Mouse (Mus musculus): ENCODE measurements around the gene Ank2. TPM values are rescaled to one million over a fixed set of nuclear protein-coding genes. Genes with fewer than 3 reads are reported as not detected.

The Ank2 gene
- polyA plus RNA-seq, 1 experiment from 2014 or later: 3.9 TPM

DNA sequence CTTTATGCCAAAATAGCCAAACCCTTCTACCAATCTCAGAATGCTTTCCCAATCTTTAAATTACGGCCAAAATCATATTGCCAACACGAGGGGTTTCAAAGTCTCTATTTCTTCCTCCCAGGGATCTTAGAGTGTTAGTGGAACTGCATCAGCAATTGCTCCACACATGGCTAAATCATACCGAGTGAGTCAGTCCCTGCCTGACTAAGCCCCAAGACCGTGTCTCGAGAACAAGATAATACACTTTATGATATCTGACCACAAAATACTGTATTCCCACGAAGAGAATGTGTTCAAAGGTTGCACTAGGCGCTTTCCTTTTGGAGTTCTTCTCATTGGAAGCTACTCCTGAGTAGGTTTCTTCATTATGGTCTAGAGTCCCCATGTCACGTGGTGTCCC, 178.8 kb downstream of the Ank2 start:
- ATAC-seq (no peak), DNase-seq (ENCODE audit: low spot score) (no peak)
- no peak overlapping the region for H3K9ac ChIP-seq (replicated peaks; ENCODE audit: low read depth)
- no peak overlapping the region for H3K4me3 ChIP-seq (ENCODE audit: low read depth, low read length)
- no peak overlapping the region for H3K27ac ChIP-seq (ENCODE audit: low read length)
- no peak overlapping the region for H3K4me2 ChIP-seq (replicated peaks; ENCODE audit: low read depth, low read length)
- TF ChIP-seq CTCF (IDR thresholded peaks at IDR 0.05): no peak
- TF ChIP-seq EP300 (IDR thresholded peaks at IDR 0.05): no peak
- no peaks in the 10 kb centered on the region for H3K9me3 ChIP-seq (ENCODE audit: low read length)
- H3K4me1 ChIP-seq (ENCODE audit: insufficient read depth, low read depth, low read length): no peaks in the 10 kb centered on the region
- 78% methylated on average over 8 of the region's 8 CpGs for WGBS
- no peaks in the 10 kb centered on the region for H3K36me3 ChIP-seq (ENCODE audit: insufficient read depth, low read length)
- H3K27me3 ChIP-seq (replicated peaks; ENCODE audit: insufficient read depth, low read length): no peaks in the 10 kb centered on the region

GRCm38 (mm10) chr3:127317641-127318040, 181.5 kb downstream of the Ank2 start:
- WGBS: 91% methylated on average over 6 of the region's 6 CpGs
- TF ChIP-seq EP300 (IDR thresholded peaks at IDR 0.05) (no peak), CTCF (IDR thresholded peaks at IDR 0.05) (no peak)
- ATAC-seq: no peak

GRCm38 (mm10) chr3:127316717-127317116, 182.4 kb downstream of the Ank2 start:
- whole genome bisulfite sequencing: 91% methylated on average over 2 of the region's 2 CpGs

More at GRCm38 (mm10) chr3:127317641-127318040, 181.5 kb downstream of the Ank2 start:
- no peak overlapping the region for H3K4me3 ChIP-seq (ENCODE audit: low read depth, low read length)
- H3K9ac ChIP-seq (replicated peaks; ENCODE audit: low read depth): no peak overlapping the region
- H3K27ac ChIP-seq (ENCODE audit: low read length): no peak overlapping the region
- no peaks in the 10 kb centered on the region for H3K27me3 ChIP-seq (replicated peaks; ENCODE audit: insufficient read depth, low read length)
- H3K4me2 ChIP-seq (replicated peaks; ENCODE audit: low read depth, low read length): no peak overlapping the region
- no peaks in the 10 kb centered on the region for H3K36me3 ChIP-seq (ENCODE audit: insufficient read depth, low read length)
- H3K4me1 ChIP-seq (ENCODE audit: insufficient read depth, low read depth, low read length): no peaks in the 10 kb centered on the region
- no peaks in the 10 kb centered on the region for H3K9me3 ChIP-seq (ENCODE audit: low read length)
- no peak for DNase-seq (ENCODE audit: low spot score)

GRCm38 (mm10) chr3:127311521-127311920, 187.6 kb downstream of the Ank2 start:
- no peaks in the 10 kb centered on the region for H3K27me3 ChIP-seq (replicated peaks; ENCODE audit: insufficient read depth, low read length)
- no peak overlapping the region for H3K27ac ChIP-seq (ENCODE audit: low read length)
- no peak overlapping the region for H3K4me3 ChIP-seq (ENCODE audit: low read depth, low read length)
- no peak overlapping the region for H3K9ac ChIP-seq (replicated peaks; ENCODE audit: low read depth)
- TF ChIP-seq CTCF (IDR thresholded peaks at IDR 0.05): no peak
- WGBS: 76% methylated on average over 6 of the region's 6 CpGs
- no peak overlapping the region for H3K4me2 ChIP-seq (replicated peaks; ENCODE audit: low read depth, low read length)
- H3K36me3 ChIP-seq (ENCODE audit: insufficient read depth, low read length): no peaks in the 10 kb centered on the region
- ATAC-seq: no peak
- no peak for DNase-seq (ENCODE audit: low spot score)
- no peaks in the 10 kb centered on the region for H3K4me1 ChIP-seq (ENCODE audit: insufficient read depth, low read depth, low read length)
- no peaks in the 10 kb centered on the region for H3K9me3 ChIP-seq (ENCODE audit: low read length)

More at GRCm38 (mm10) chr3:127316717-127317116, 182.4 kb downstream of the Ank2 start:
- H3K9ac ChIP-seq (replicated peaks; ENCODE audit: low read depth): no peak overlapping the region
- TF ChIP-seq CTCF (IDR thresholded peaks at IDR 0.05) (no peak), EP300 (IDR thresholded peaks at IDR 0.05) (no peak)
- no peaks in the 10 kb centered on the region for H3K27me3 ChIP-seq (replicated peaks; ENCODE audit: insufficient read depth, low read length)
- no peak overlapping the region for H3K4me2 ChIP-seq (replicated peaks; ENCODE audit: low read depth, low read length)
- ATAC-seq (no peak), DNase-seq (ENCODE audit: low spot score) (no peak)
- H3K4me1 ChIP-seq (ENCODE audit: insufficient read depth, low read depth, low read length): no peaks in the 10 kb centered on the region
- H3K36me3 ChIP-seq (ENCODE audit: insufficient read depth, low read length): no peaks in the 10 kb centered on the region
- H3K4me3 ChIP-seq (ENCODE audit: low read depth, low read length): no peak overlapping the region
- H3K9me3 ChIP-seq (ENCODE audit: low read length): no peaks in the 10 kb centered on the region
- no peak overlapping the region for H3K27ac ChIP-seq (ENCODE audit: low read length)

DNA sequence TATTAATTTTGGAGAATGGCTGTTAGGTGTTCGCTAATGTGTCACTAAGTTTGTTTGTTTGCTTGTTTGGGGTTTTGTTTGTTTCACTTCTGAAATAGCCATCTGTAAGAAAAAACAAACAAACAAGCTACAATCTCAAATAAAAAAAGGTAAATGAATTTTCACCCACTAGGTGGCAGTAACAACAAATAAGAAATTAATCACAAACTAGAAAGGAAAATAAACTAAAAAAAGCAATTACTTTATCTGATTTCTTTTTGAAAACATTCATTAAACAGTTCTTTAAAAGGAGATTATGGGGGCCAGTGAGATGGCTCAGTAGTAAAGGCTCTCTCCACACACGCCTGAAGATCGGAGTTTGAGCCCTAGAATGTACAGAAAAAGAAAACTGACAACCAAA, 189.1 kb downstream of the Ank2 start:
- no peak for ATAC-seq
- no peaks in the 10 kb centered on the region for H3K27me3 ChIP-seq (replicated peaks; ENCODE audit: insufficient read depth, low read length)
- H3K9ac ChIP-seq (replicated peaks; ENCODE audit: low read depth): no peak overlapping the region
- DNase-seq (ENCODE audit: low spot score): no peak
- no peak overlapping the region for H3K4me3 ChIP-seq (ENCODE audit: low read depth, low read length)
- no peaks in the 10 kb centered on the region for H3K9me3 ChIP-seq (ENCODE audit: low read length)
- no peak overlapping the region for H3K27ac ChIP-seq (ENCODE audit: low read length)
- H3K4me2 ChIP-seq (replicated peaks; ENCODE audit: low read depth, low read length): no peak overlapping the region
- TF ChIP-seq EP300 (IDR thresholded peaks at IDR 0.05): no peak
- TF ChIP-seq CTCF (IDR thresholded peaks at IDR 0.05): no peak
- no peaks in the 10 kb centered on the region for H3K4me1 ChIP-seq (ENCODE audit: insufficient read depth, low read depth, low read length)
- no peaks in the 10 kb centered on the region for H3K36me3 ChIP-seq (ENCODE audit: insufficient read depth, low read length)
- WGBS: 73% methylated on average over 3 of the region's 3 CpGs

DNA sequence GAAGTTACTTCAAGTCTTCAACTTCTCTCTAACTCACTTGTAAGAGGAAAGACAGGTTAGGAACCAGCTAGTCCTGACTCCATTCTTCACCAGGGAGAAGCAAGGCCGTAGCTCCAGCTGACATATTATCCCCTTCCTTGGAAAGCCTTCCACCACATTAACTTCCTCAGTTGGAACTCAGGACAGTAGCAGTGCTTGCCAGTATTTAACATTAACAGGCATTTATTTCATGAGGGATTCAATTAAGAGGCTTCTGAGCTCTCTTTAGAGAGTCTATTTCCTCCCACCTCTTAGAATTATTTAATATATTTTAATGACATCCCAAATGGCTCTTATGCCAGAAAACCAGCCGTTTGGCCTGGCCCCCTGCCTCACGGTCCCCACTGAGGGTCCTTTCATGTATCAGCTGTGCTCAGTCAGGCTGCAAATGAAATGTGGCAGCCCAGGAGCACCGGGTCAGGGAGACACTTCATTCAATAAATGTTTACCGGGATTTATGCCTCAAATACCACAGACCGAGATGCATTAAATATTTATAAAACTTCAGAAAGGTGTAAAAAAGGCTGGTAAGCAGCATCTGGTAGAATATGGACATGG, 195.1 kb downstream of the Ank2 start:
- ATAC-seq (no peak), DNase-seq (ENCODE audit: low spot score) (no peak)
- no peak overlapping the region for H3K27ac ChIP-seq (ENCODE audit: low read length)
- no peak overlapping the region for H3K4me2 ChIP-seq (replicated peaks; ENCODE audit: low read depth, low read length)
- TF ChIP-seq CTCF (IDR thresholded peaks at IDR 0.05) (no peak), EP300 (IDR thresholded peaks at IDR 0.05) (no peak)
- no peaks in the 10 kb centered on the region for H3K36me3 ChIP-seq (ENCODE audit: insufficient read depth, low read length)
- no peaks in the 10 kb centered on the region for H3K4me1 ChIP-seq (ENCODE audit: insufficient read depth, low read depth, low read length)
- H3K9ac ChIP-seq (replicated peaks; ENCODE audit: low read depth): no peak overlapping the region
- WGBS: 46% methylated on average over 6 of the region's 6 CpGs
- H3K4me3 ChIP-seq (ENCODE audit: low read depth, low read length): no peak overlapping the region
- H3K27me3 ChIP-seq (replicated peaks; ENCODE audit: insufficient read depth, low read length): no peaks in the 10 kb centered on the region
- no peaks in the 10 kb centered on the region for H3K9me3 ChIP-seq (ENCODE audit: low read length)

DNA sequence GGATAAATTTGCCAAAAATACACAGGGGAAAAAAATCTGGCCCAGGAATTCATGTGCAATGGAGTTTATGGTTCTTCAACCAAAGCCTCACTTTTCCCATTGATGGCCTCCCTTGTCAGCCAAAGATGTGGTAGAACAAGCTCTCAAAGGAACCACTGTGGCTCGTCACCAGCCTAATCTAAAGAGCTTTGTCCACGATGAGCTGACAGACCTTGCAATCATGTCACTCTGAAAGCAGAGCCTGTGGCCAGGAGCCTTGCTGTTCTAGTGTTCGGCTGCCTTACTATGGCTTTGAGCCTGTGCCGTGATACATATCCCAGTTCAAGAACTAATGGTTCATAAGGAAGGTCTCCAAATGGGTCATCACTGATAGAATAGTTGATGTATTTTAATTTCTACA, 196.1 kb downstream of the Ank2 start:
- 80% methylated on average over 4 of the region's 4 CpGs for WGBS
- DNase-seq (ENCODE audit: low spot score) (no peak), ATAC-seq (no peak)
- no peaks in the 10 kb centered on the region for H3K27me3 ChIP-seq (replicated peaks; ENCODE audit: insufficient read depth, low read length)
- no peak overlapping the region for H3K27ac ChIP-seq (ENCODE audit: low read length)
- no peaks in the 10 kb centered on the region for H3K36me3 ChIP-seq (ENCODE audit: insufficient read depth, low read length)
- no peak overlapping the region for H3K4me2 ChIP-seq (replicated peaks; ENCODE audit: low read depth, low read length)
- TF ChIP-seq EP300 (IDR thresholded peaks at IDR 0.05) (no peak), CTCF (IDR thresholded peaks at IDR 0.05) (no peak)
- no peaks in the 10 kb centered on the region for H3K9me3 ChIP-seq (ENCODE audit: low read length)
- no peak overlapping the region for H3K4me3 ChIP-seq (ENCODE audit: low read depth, low read length)
- no peaks in the 10 kb centered on the region for H3K4me1 ChIP-seq (ENCODE audit: insufficient read depth, low read depth, low read length)
- H3K9ac ChIP-seq (replicated peaks; ENCODE audit: low read depth): no peak overlapping the region

All from lung, postnatal 0 days (tissue).